Mouse (Mus musculus): Measurements from ENCODE around the gene Aak1.
"Not testable (repeated sequence)": the region's sequence is repeated elsewhere in the genome, so short reads cannot be mapped to it uniquely, and the experiment has no call there.

Aak1 gene

GRCm38 (mm10) chr6:87021791-87022190 lies 172.5 kb downstream of the Aak1 start:
- no peak for DNase-seq (ENCODE audit: low spot score)

GRCm38 (mm10) chr6:87026980-87027379 lies 177.7 kb downstream of the Aak1 start:
- DNase-seq (ENCODE audit: low spot score): no peak

GRCm38 (mm10) chr6:87028881-87029280 lies 179.6 kb downstream of the Aak1 start:
- no peak for DNase-seq (ENCODE audit: low spot score)

GRCm38 (mm10) chr6:87031310-87031709 lies 182.0 kb downstream of the Aak1 start:
- DNase-seq (ENCODE audit: low spot score): not testable (repeated sequence)

- DNase-seq (ENCODE audit: low spot score): no peak
Observed at GRCm38 (mm10) chr6:87032401-87032800, 183.1 kb downstream of the Aak1 start.

- DNase-seq (ENCODE audit: low spot score): no peak
Observed at GRCm38 (mm10) chr6:87034395-87034794, 185.1 kb downstream of the Aak1 start.

- no peak for DNase-seq (ENCODE audit: low spot score)
Observed at GRCm38 (mm10) chr6:87037826-87038620, 188.7 kb downstream of the Aak1 start.

- no peak for DNase-seq (ENCODE audit: low spot score)
Observed at GRCm38 (mm10) chr6:87039161-87039560, 189.8 kb downstream of the Aak1 start.

- DNase-seq (ENCODE audit: low spot score): no peak
Observed at GRCm38 (mm10) chr6:87040971-87041370, 191.7 kb downstream of the Aak1 start.

- DNase-seq (ENCODE audit: low spot score): no peak
Observed at GRCm38 (mm10) chr6:87041431-87041830, 192.1 kb downstream of the Aak1 start.

- DNase-seq (ENCODE audit: low spot score): no peak
Observed at GRCm38 (mm10) chr6:87042004-87042336, 192.7 kb downstream of the Aak1 start.

GRCm38 (mm10) chr6:87042337-87043130 lies 193.2 kb downstream of the Aak1 start, which contains the start of gene Gfpt1:
TSS of gene Gfpt1 (plus strand) at chr6:87042846.
- DNase-seq (ENCODE audit: low spot score): peak; percentile 98

- DNase-seq (ENCODE audit: low spot score): no peak
Observed at GRCm38 (mm10) chr6:87043131-87043516, 193.8 kb downstream of the Aak1 start.

GRCm38 (mm10) chr6:87044895-87045294 lies 195.6 kb downstream of the Aak1 start:
- DNase-seq (ENCODE audit: low spot score): no peak

GRCm38 (mm10) chr6:87045507-87045906 lies 196.2 kb downstream of the Aak1 start:
- DNase-seq (ENCODE audit: low spot score): no peak

GRCm38 (mm10) chr6:87048712-87049111 lies 199.4 kb downstream of the Aak1 start:
- not testable (repeated sequence) for DNase-seq (ENCODE audit: low spot score)

GRCm38 (mm10) chr6:87051886-87052425 lies 202.6 kb downstream of the Aak1 start:
- DNase-seq (ENCODE audit: low spot score): no peak

Measured in testis, postnatal 10 days (tissue).